Mouse (Mus musculus): Measurements from ENCODE around the gene Nubpl. TPM values are rescaled to one million over a fixed set of nuclear protein-coding genes. Genes with fewer than 3 reads are reported as not detected.

Gene Nubpl
- polyA plus RNA-seq, 1 experiment from 2014 or later, result 8.5 TPM

DNA sequence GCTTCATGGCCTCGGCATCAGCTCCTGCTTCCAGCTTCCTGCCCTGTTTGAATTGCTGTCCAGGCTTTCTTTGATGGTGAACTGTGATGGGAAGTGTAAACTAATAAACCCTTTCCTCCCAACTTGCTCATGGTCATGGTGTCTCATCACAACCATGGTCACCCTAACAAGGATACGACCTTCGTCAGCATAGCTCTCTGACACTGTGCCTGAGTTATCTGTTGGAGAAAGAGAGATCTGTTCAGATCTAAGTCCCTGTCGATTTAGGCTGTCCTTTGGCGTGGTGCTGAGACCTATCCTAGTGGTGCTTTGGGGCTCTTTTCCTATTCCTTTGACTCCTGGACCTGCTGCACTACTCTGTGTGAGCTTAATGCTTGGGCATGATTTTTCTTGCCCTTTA is 156.6 kb downstream of the Nubpl start:
- no peaks in the 10 kb centered on the region for H3K4me1 ChIP-seq (replicated peaks)
- no peaks in the 10 kb centered on the region for H3K27me3 ChIP-seq
- no peak overlapping the region for H3K27ac ChIP-seq
- no peak overlapping the region for H3K9ac ChIP-seq
- 88% methylated on average over 5 of the region's 5 CpGs for WGBS
- no peaks in the 10 kb centered on the region for H3K36me3 ChIP-seq
- no peak overlapping the region for H3K4me3 ChIP-seq
- no peak overlapping the region for H3K4me2 ChIP-seq
- no peak for ATAC-seq (ENCODE audit: low FRiP score)
- H3K9me3 ChIP-seq, result no peaks in the 10 kb centered on the region

DNA sequence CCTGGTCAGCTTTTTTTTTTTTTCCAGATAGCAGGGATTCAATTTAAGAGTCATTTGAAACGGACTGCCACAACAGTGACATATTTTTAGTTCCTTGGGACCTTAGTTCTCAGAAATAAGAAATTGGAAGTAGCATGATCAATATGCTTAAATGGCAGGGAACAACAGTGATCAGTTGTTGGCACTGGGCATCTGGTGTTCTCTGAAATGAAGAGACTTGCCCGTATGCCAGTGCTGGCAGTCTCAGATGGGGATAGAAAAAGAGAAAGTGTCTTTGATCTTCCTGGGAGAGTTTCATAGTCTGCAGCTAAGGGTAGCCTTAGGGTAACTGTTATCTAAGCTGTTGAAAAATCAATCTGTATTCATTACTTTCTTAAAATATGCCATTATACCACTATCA is 170.6 kb downstream of the Nubpl start:
- WGBS, result 79% methylated on average over 2 of the region's 2 CpGs
- H3K4me1 ChIP-seq (replicated peaks), result no peaks in the 10 kb centered on the region
- no peaks in the 10 kb centered on the region for H3K27me3 ChIP-seq
- no peaks in the 10 kb centered on the region for H3K36me3 ChIP-seq
- H3K9ac ChIP-seq, result no peak overlapping the region
- H3K4me2 ChIP-seq, result no peak overlapping the region
- no peak for ATAC-seq (ENCODE audit: low FRiP score)
- no peak overlapping the region for H3K4me3 ChIP-seq
- no peaks in the 10 kb centered on the region for H3K9me3 ChIP-seq
- no peak overlapping the region for H3K27ac ChIP-seq

DNA sequence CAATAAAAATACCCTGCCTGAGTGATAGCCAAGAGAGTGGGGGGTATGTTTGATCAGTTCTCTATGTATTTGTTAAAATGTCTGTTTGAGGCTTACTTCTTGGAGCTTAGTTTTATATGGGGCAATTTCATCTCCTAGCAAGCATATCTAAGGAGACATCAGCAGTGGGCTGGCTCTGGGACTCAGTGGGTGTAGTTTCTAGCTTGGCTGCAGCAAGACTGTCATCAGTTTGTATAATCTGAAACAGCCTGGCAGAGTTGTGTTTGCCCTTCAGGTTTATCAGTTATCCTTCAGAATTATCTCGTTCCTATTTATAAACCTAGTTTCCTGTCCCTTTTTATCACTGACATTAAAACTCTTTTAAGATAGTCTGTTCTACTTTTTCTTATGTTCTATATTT is 175.3 kb downstream of the Nubpl start:
- Histone ChIP-seq H3K27me3 (no peaks in the 10 kb centered on the region), H3K4me1 (replicated peaks) (no peaks in the 10 kb centered on the region), H3K27ac (no peak overlapping the region), H3K4me3 (no peak overlapping the region), H3K9ac (no peak overlapping the region), H3K9me3 (no peaks in the 10 kb centered on the region), H3K4me2 (no peak overlapping the region), H3K36me3 (no peaks in the 10 kb centered on the region)
- ATAC-seq (ENCODE audit: low FRiP score), result no peak
- 82% methylated on average over 1 of the region's 1 CpGs for WGBS

DNA sequence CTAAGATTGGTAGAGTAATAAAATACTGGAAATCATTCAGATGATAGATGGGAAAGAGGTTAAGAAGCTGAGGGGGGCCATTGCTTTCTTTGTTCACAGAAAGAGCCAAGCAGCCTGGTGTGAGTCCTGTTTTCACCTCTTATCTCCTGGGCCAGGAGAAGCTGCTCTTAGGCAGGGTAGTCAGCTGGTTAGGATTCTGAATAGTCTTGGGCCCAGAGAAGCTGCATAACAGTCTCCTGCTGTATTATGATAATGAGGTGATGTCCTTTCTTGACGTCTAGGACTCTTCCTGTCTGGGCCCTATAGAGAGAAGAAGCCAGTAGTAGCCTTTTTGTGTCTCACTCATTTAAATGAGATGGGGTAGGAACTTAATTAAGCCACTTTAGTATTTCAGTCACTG is 178.8 kb downstream of the Nubpl start:
- ATAC-seq (ENCODE audit: low FRiP score), result no peak
- H3K9me3 ChIP-seq, result no peaks in the 10 kb centered on the region
- no peaks in the 10 kb centered on the region for H3K27me3 ChIP-seq
- H3K27ac ChIP-seq, result no peak overlapping the region
- no peak overlapping the region for H3K9ac ChIP-seq
- no peak overlapping the region for H3K4me3 ChIP-seq
- WGBS, result 18% methylated on average over 1 of the region's 1 CpGs
- H3K4me2 ChIP-seq, result no peak overlapping the region
- no peaks in the 10 kb centered on the region for H3K4me1 ChIP-seq (replicated peaks)
- H3K36me3 ChIP-seq, result no peaks in the 10 kb centered on the region

DNA sequence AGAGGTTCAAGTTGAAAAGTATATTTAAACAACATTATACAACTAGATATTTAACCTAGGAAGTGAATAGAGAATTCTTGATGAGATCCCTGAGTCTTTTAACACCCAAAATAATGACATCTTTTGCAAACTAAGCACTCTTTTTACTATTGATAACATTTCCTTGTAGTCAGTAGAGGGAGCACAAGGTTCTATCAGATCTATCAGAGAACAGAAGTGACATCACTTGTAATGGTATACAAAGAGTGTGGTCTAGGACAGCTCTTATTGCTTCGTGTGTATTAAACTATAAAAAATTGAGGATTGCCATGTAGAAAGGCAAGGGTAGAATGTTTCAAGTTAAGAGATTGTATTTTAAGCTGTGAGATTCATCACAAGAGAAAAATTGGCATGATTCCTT is 183.7 kb downstream of the Nubpl start:
- ATAC-seq (ENCODE audit: low FRiP score), result no peak
- WGBS, result 80% methylated on average over 1 of the region's 1 CpGs
- Histone ChIP-seq H3K27me3 (no peaks in the 10 kb centered on the region), H3K9me3 (no peaks in the 10 kb centered on the region), H3K36me3 (no peaks in the 10 kb centered on the region), H3K9ac (no peak overlapping the region), H3K4me3 (no peak overlapping the region), H3K4me1 (replicated peaks) (no peaks in the 10 kb centered on the region), H3K4me2 (no peak overlapping the region), H3K27ac (no peak overlapping the region)

DNA sequence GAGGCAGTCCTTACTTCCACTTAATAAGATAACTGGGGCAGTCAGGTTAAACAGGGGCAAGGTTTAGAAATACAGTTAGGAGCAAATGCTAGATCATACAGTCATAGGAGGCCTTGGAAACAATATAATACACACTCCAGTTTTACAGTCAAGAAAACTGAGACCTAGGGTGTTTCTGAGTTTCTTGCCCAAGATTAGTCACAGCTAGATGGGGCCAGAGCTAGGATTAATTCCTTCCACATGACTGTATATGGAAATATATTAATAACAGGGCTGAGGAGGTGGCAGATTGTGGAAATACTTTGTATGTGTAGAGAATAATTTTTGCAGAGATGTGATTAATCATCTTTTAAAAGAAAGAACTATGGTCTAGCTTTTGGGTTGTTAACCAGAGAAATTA is 186.9 kb downstream of the Nubpl start:
- no peaks in the 10 kb centered on the region for H3K9me3 ChIP-seq
- H3K36me3 ChIP-seq, result no peaks in the 10 kb centered on the region
- H3K4me1 ChIP-seq (replicated peaks), result peaks cover 10% of the 10 kb centered on the region
- ATAC-seq (ENCODE audit: low FRiP score), result no peak
- H3K27me3 ChIP-seq, result no peaks in the 10 kb centered on the region
- no peak overlapping the region for H3K4me3 ChIP-seq
- H3K9ac ChIP-seq, result no peak overlapping the region
- H3K27ac ChIP-seq, result no peak overlapping the region
- H3K4me2 ChIP-seq, result no peak overlapping the region

DNA sequence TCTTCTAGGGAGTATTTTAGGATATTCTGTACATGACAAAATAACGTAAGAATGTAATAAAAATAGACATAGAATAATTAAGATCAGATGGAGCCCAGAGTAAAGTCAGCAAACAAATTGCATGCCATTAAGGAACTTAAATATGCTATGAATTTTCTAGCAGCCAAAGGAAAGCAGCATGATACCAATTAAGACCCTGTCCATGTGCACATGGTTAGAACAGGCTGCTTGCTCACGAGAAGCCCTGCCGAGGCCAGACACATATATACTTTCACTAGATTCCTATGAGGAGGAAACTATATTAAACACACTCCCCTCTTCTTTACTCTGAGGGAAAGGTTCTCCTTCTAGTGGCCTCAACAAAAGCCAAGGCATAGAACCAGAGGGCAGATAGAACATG is 189.3 kb downstream of the Nubpl start:
- H3K27me3 ChIP-seq, result no peaks in the 10 kb centered on the region
- H3K4me2 ChIP-seq, result no peak overlapping the region
- no peak for ATAC-seq (ENCODE audit: low FRiP score)
- no peaks in the 10 kb centered on the region for H3K36me3 ChIP-seq
- H3K4me1 ChIP-seq (replicated peaks), result peaks cover 16% of the 10 kb centered on the region
- H3K27ac ChIP-seq, result no peak overlapping the region
- H3K9me3 ChIP-seq, result no peaks in the 10 kb centered on the region
- H3K4me3 ChIP-seq, result no peak overlapping the region
- WGBS, result 83% methylated on average over 3 of the region's 3 CpGs
- H3K9ac ChIP-seq, result no peak overlapping the region

DNA sequence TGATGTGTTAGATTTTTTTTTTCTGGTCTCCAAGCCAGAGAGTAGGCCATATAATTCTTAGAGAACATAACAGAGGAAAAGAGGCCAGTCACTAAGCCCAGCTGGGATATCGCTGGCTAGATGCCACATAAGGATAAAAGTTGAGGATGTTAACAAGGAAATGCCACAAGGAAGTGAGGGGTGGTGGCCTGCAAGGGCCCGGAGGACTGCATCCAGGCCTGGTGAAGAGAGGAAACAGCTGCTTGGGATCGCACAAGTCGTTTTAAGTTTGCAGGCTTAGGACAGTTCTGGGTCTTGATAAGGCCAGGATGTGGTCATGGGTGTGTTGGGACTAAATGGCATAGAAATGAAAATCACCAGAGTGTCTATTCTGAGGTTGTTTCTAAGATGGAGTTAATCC is 191.0 kb downstream of the Nubpl start:
- peaks cover 16% of the 10 kb centered on the region for H3K4me1 ChIP-seq (replicated peaks)
- H3K27ac ChIP-seq, result no peak overlapping the region
- H3K27me3 ChIP-seq, result no peaks in the 10 kb centered on the region
- H3K4me3 ChIP-seq, result no peak overlapping the region
- no peak for ATAC-seq (ENCODE audit: low FRiP score)
- H3K9ac ChIP-seq, result no peak overlapping the region
- no peak overlapping the region for H3K4me2 ChIP-seq
- no peaks in the 10 kb centered on the region for H3K9me3 ChIP-seq
- H3K36me3 ChIP-seq, result no peaks in the 10 kb centered on the region
- WGBS, result 89% methylated on average over 4 of the region's 4 CpGs

DNA sequence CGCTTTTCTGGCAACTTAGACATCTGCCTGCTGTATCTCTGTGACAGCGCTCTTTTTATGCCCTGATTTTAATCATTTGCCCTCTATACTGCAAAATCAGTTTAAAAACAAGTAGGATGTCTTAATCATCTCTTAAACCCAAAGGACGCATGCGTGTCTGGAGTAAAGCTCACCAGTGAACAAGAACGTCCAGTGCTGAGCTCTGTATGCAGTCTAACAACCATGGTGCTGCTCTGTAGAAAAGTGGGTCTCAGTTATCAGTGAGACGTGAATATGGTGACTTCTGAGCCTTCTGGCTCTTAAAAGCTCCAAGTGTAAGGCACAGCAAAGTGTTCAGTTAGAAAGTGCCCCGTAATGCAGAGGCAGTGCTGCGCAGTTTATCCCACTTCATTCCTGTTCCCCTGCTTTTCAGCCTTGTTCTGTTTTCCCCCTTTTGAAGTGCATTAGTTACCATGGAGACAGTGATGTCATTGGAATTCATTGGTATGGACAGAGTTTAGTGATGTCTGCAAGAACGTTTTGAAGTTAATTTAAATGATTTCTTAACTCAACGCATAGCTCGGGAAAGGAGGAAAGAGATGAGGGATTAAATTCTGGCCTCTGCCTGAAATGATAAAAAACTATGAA is 191.5 kb downstream of the Nubpl start:
- H3K4me1 ChIP-seq (replicated peaks), result peaks cover 19% of the 10 kb centered on the region
- H3K27me3 ChIP-seq, result no peaks in the 10 kb centered on the region
- H3K4me2 ChIP-seq, result no peak overlapping the region
- no peak overlapping the region for H3K9ac ChIP-seq
- no peak overlapping the region for H3K27ac ChIP-seq
- no peaks in the 10 kb centered on the region for H3K9me3 ChIP-seq
- H3K36me3 ChIP-seq, result no peaks in the 10 kb centered on the region
- WGBS, result 49% methylated on average over 11 of the region's 11 CpGs
- H3K4me3 ChIP-seq, result no peak overlapping the region
- peak; percentile 74; the same call in 1 of the 2 replicates for ATAC-seq (ENCODE audit: low FRiP score)

DNA sequence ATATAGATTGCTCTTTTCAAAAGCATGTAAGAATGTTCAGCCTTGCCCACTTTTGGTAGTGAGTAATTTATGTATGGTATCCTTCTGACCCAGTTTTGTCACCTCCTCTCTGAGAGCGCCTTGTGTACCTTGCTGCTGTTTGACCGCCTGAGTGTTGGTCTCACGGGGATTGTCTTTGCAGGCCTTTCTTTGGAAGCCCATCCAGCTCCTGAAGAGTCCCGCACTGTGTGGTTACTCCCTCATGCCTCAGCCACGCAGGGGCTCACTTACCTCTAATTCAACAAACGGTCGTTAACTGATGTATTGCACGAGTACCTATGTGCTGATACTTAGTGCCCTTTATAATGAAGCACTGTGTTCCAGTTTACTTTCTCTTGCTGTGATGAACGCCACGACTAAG is 192.1 kb downstream of the Nubpl start:
- no peaks in the 10 kb centered on the region for H3K27me3 ChIP-seq
- H3K4me2 ChIP-seq, result no peak overlapping the region
- no peak overlapping the region for H3K4me3 ChIP-seq
- 65% methylated on average over 10 of the region's 10 CpGs for WGBS
- ATAC-seq (ENCODE audit: low FRiP score), result no peak; the same call in 1 of the 2 replicates
- H3K36me3 ChIP-seq, result no peaks in the 10 kb centered on the region
- no peaks in the 10 kb centered on the region for H3K9me3 ChIP-seq
- H3K27ac ChIP-seq, result 0 out of 2 replicates have a peak overlapping the region, but pooled peaks have one; percentile 6
- H3K4me1 ChIP-seq (replicated peaks), result peaks cover 21% of the 10 kb centered on the region
- no peak overlapping the region for H3K9ac ChIP-seq

DNA sequence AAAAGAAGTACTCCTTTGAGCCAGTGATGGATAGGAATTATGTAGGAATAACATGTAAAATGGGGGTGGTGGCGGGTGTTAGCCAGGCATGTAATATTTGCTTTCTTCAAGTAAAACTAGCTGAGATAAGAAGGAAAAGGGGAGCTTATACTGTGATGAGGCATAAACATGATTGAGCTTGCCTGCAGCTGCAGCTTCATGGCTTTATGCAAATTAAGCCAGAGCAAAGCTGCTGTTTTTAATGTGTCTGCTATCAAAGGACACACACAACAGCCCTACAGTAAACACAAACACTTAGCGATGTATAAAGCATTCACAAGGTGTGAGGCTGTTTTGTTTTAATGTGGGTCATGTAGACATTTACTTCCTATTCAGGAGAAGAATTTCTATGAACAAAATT is 196.4 kb downstream of the Nubpl start:
- Histone ChIP-seq H3K27ac (peak overlapping the region; percentile 58), H3K9me3 (no peaks in the 10 kb centered on the region), H3K36me3 (no peaks in the 10 kb centered on the region), H3K27me3 (no peaks in the 10 kb centered on the region), H3K9ac (no peak overlapping the region), H3K4me3 (no peak overlapping the region), H3K4me1 (replicated peaks) (peaks cover 16% of the 10 kb centered on the region), H3K4me2 (no peak overlapping the region)
- WGBS, result 76% methylated on average over 2 of the region's 2 CpGs
- no peak for ATAC-seq (ENCODE audit: low FRiP score)

DNA sequence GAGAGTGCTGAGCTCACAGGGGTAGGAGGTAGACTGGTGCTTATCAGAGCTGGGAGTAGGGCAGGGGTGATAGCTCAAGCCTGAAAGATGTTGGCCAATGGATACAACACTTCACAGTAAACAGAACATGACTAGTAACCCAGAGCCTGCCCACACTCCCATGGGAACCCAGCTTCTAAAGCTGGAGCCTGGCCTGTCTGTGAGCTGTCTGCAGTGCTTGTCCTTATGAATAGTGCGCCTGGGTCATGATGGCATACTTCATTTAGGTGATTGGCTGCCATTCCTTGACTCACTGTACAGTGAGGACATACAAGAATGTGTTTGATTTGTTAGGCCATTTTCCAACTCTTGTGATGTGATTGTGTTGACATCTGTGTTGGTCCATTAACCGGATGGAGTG is 200.5 kb downstream of the Nubpl start:
- WGBS, result 96% methylated on average over 2 of the region's 2 CpGs
- no peak for ATAC-seq (ENCODE audit: low FRiP score)
- no peaks in the 10 kb centered on the region for H3K9me3 ChIP-seq

DNA sequence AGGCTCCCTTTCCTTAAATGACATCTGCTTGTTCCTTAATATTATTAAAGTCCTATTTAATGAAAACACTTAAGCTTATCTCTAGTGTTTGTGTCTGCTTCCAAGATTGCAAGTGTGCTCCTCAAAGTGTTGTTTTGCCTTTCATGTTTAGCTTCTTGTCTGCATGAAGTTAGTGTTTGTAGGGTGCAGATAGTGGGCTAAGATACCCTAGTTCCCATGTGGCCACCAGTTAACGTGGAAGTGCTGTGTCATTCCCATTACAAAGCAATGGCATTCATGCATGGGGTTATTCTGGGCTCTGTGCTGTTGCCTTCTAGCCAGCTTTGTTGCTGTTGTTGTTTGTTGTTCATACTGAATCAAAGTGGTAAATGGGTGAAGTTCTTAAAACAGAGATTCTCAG is 201.1 kb downstream of the Nubpl start:
- Histone ChIP-seq H3K4me2 (no peak overlapping the region), H3K36me3 (no peaks in the 10 kb centered on the region), H3K4me3 (no peak overlapping the region), H3K9me3 (no peaks in the 10 kb centered on the region), H3K27me3 (no peaks in the 10 kb centered on the region), H3K4me1 (replicated peaks) (peaks cover 6% of the 10 kb centered on the region; the same call in 1 of the 2 replicates), H3K9ac (no peak overlapping the region), H3K27ac (no peak overlapping the region)
- no peak for ATAC-seq (ENCODE audit: low FRiP score)
- WGBS, result 62% methylated on average over 1 of the region's 1 CpGs

More for the DNA sequence above, 200.5 kb downstream of the Nubpl start:
- no peaks in the 10 kb centered on the region for H3K27me3 ChIP-seq
- H3K4me2 ChIP-seq, result no peak overlapping the region
- no peak overlapping the region for H3K4me3 ChIP-seq
- no peak overlapping the region for H3K9ac ChIP-seq
- H3K27ac ChIP-seq, result no peak overlapping the region
- no peaks in the 10 kb centered on the region for H3K36me3 ChIP-seq
- H3K4me1 ChIP-seq (replicated peaks), result peaks cover 6% of the 10 kb centered on the region; the same call in 1 of the 2 replicates

Data from hindbrain, embryonic 13.5 days (tissue).